Mouse (Mus musculus): ENCODE data around the gene Dnajc1. TPM values are rescaled to one million over a fixed set of nuclear protein-coding genes. Genes with fewer than 3 reads are reported as not detected.
A peak's percentile ranks its signal among the peaks of the same experiment; 100 is the strongest.

Dnajc1 gene
- polyA plus RNA-seq, 1 experiment from 2014 or later: 23.7 TPM

- Histone ChIP-seq H3K27ac (ENCODE audit: low read depth, low read length) (no peak overlapping the region), H3K9ac (ENCODE audit: low read depth, low read length) (no peak overlapping the region), H3K4me1 (replicated peaks; ENCODE audit: control insufficient read depth, insufficient read depth, low read length) (no peaks in the 10 kb centered on the region), H3K36me3 (ENCODE audit: control insufficient read depth, insufficient read depth, low read length) (peaks cover 33% of the 10 kb centered on the region; the same call in 1 of the 2 replicates), H3K4me2 (no peak overlapping the region), H3K9me3 (ENCODE audit: control insufficient read depth, low read length) (no peaks in the 10 kb centered on the region), H3K4me3 (ENCODE audit: low read depth, low read length) (no peak overlapping the region), H3K27me3 (replicated peaks; ENCODE audit: control insufficient read depth, insufficient read depth, low read length) (no peaks in the 10 kb centered on the region)
- 82% methylated on average over 3 of the region's 3 CpGs for WGBS
- no peak for DNase-seq (ENCODE audit: low spot score)
- no peak for ATAC-seq (replicated peaks; ENCODE audit: low FRiP score)
Measured at GRCm38 (mm10) chr2:18217867-18218266, 174.8 kb downstream of the Dnajc1 start.

DNA sequence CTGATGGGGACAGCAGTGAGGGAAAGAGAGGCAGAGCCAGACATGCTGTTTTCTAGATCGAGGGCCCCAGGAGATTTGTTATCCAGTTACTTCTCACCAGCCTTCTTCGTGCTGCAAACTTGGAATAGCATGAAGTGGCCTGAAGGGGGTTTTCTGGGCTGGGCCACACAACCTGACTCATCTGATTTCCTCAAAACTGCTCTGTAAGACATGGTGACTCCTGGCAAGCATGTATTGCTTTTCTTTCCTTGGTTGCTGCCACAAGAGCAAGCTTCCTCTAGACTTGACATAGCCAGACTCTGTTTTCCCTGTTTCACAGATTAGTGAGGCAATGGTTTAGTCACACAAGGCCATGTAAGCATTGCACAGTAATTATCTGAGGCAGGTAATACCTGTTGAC, 178.6 kb downstream of the Dnajc1 start:
- H3K4me3 ChIP-seq (ENCODE audit: low read depth, low read length): no peak overlapping the region
- no peaks in the 10 kb centered on the region for H3K27me3 ChIP-seq (replicated peaks; ENCODE audit: control insufficient read depth, insufficient read depth, low read length)
- no peak overlapping the region for H3K9ac ChIP-seq (ENCODE audit: low read depth, low read length)
- WGBS: 91% methylated on average over 2 of the region's 2 CpGs
- no peaks in the 10 kb centered on the region for H3K4me1 ChIP-seq (replicated peaks; ENCODE audit: control insufficient read depth, insufficient read depth, low read length)
- no peak for DNase-seq (ENCODE audit: low spot score)
- H3K27ac ChIP-seq (ENCODE audit: low read depth, low read length): no peak overlapping the region
- H3K9me3 ChIP-seq (ENCODE audit: control insufficient read depth, low read length): no peaks in the 10 kb centered on the region
- ATAC-seq (replicated peaks; ENCODE audit: low FRiP score): no peak
- no peak overlapping the region for H3K4me2 ChIP-seq
- H3K36me3 ChIP-seq (ENCODE audit: control insufficient read depth, insufficient read depth, low read length): peaks cover 38% of the 10 kb centered on the region; the same call in 1 of the 2 replicates

GRCm38 (mm10) chr2:18209948-18210347, 182.7 kb downstream of the Dnajc1 start:
- no peak for ATAC-seq (replicated peaks; ENCODE audit: low FRiP score)
- H3K4me2 ChIP-seq: no peak overlapping the region
- H3K27ac ChIP-seq (ENCODE audit: low read depth, low read length): no peak overlapping the region
- WGBS: 84% methylated on average over 4 of the region's 4 CpGs
- no peaks in the 10 kb centered on the region for H3K27me3 ChIP-seq (replicated peaks; ENCODE audit: control insufficient read depth, insufficient read depth, low read length)
- no peaks in the 10 kb centered on the region for H3K9me3 ChIP-seq (ENCODE audit: control insufficient read depth, low read length)
- DNase-seq (ENCODE audit: low spot score): no peak
- H3K36me3 ChIP-seq (ENCODE audit: control insufficient read depth, insufficient read depth, low read length): peaks cover 35% of the 10 kb centered on the region
- no peak overlapping the region for H3K9ac ChIP-seq (ENCODE audit: low read depth, low read length)
- H3K4me1 ChIP-seq (replicated peaks; ENCODE audit: control insufficient read depth, insufficient read depth, low read length): no peaks in the 10 kb centered on the region
- H3K4me3 ChIP-seq (ENCODE audit: low read depth, low read length): no peak overlapping the region

DNA sequence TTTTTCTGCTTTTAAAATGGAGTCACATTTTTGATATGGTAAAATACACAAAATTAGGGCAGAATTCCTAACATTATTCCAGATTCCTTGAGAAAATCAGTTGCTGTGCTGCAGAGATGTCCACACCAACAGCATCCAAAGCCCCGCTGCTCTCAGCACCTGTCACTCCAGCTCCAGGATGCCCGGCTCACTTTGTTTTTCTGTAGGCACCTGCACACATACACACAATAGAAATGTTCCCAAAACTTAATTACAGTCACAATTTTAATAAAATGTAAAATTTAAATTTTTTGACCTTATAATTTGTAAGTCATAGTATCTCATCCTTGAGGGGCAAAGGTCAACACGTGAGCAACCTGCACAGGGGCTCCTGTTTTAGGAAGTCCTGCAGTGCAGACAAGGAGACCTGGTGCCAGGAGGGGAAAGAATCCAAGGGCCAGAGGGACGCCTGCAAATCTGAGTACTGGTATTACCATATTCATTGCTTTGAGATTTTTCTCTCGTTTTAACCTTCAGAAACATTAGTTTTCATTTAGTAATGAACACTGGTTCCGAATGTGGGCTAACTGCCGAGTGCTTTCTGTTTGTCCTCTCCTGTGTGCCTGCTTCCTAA, 183.3 kb downstream of the Dnajc1 start:
- ATAC-seq (replicated peaks; ENCODE audit: low FRiP score): no peak

GRCm38 (mm10) chr2:18208578-18208977, 184.1 kb downstream of the Dnajc1 start:
- no peak for ATAC-seq (replicated peaks; ENCODE audit: low FRiP score)
- peaks cover 23% of the 10 kb centered on the region for H3K36me3 ChIP-seq (ENCODE audit: control insufficient read depth, insufficient read depth, low read length)

More for the DNA sequence above, 183.3 kb downstream of the Dnajc1 start:
- Histone ChIP-seq H3K27ac (ENCODE audit: low read depth, low read length) (no peak overlapping the region), H3K27me3 (replicated peaks; ENCODE audit: control insufficient read depth, insufficient read depth, low read length) (no peaks in the 10 kb centered on the region), H3K4me3 (ENCODE audit: low read depth, low read length) (no peak overlapping the region), H3K4me2 (no peak overlapping the region), H3K36me3 (ENCODE audit: control insufficient read depth, insufficient read depth, low read length) (peaks cover 29% of the 10 kb centered on the region), H3K9ac (ENCODE audit: low read depth, low read length) (no peak overlapping the region), H3K4me1 (replicated peaks; ENCODE audit: control insufficient read depth, insufficient read depth, low read length) (no peaks in the 10 kb centered on the region), H3K9me3 (ENCODE audit: control insufficient read depth, low read length) (no peaks in the 10 kb centered on the region)
- DNase-seq (ENCODE audit: low spot score): no peak
- 92% methylated on average over 7 of the region's 7 CpGs for WGBS

DNA sequence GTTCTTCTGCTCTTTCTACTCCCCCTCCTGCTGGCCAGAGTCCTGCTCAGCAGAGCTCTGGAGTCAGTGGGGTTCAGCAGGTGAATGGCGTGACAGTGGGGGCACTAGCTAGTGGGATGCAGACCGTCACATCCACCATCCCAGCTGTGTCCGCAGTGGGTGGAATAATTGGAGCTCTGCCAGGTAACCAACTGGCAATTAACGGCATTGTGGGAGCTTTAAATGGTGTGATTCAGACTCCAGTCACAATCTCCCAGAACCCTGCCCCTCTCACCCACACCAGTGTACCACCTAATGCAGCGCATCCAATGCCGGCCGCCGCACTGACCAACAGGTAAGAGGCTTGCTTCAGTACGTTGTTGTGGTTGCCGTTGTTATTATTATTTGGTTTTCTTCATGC, 185.8 kb downstream of the Dnajc1 start:
- H3K4me1 ChIP-seq (replicated peaks; ENCODE audit: control insufficient read depth, insufficient read depth, low read length): no peaks in the 10 kb centered on the region
- 96% methylated on average over 10 of the region's 10 CpGs for WGBS
- ATAC-seq (replicated peaks; ENCODE audit: low FRiP score) (no peak), DNase-seq (ENCODE audit: low spot score) (no peak)
- no peak overlapping the region for H3K9ac ChIP-seq (ENCODE audit: low read depth, low read length)
- H3K9me3 ChIP-seq (ENCODE audit: control insufficient read depth, low read length): no peaks in the 10 kb centered on the region
- no peak overlapping the region for H3K4me3 ChIP-seq (ENCODE audit: low read depth, low read length)
- H3K36me3 ChIP-seq (ENCODE audit: control insufficient read depth, insufficient read depth, low read length): peaks cover 32% of the 10 kb centered on the region
- H3K27ac ChIP-seq (ENCODE audit: low read depth, low read length): no peak overlapping the region
- no peaks in the 10 kb centered on the region for H3K27me3 ChIP-seq (replicated peaks; ENCODE audit: control insufficient read depth, insufficient read depth, low read length)
- no peak overlapping the region for H3K4me2 ChIP-seq

More at GRCm38 (mm10) chr2:18208578-18208977, 184.1 kb downstream of the Dnajc1 start:
- Histone ChIP-seq H3K9ac (ENCODE audit: low read depth, low read length) (no peak overlapping the region), H3K9me3 (ENCODE audit: control insufficient read depth, low read length) (no peaks in the 10 kb centered on the region), H3K27ac (ENCODE audit: low read depth, low read length) (no peak overlapping the region), H3K4me1 (replicated peaks; ENCODE audit: control insufficient read depth, insufficient read depth, low read length) (no peaks in the 10 kb centered on the region), H3K4me3 (ENCODE audit: low read depth, low read length) (no peak overlapping the region), H3K4me2 (no peak overlapping the region), H3K27me3 (replicated peaks; ENCODE audit: control insufficient read depth, insufficient read depth, low read length) (no peaks in the 10 kb centered on the region)
- DNase-seq (ENCODE audit: low spot score): no peak
- WGBS: 89% methylated on average over 6 of the region's 6 CpGs

- Histone ChIP-seq H3K9ac (ENCODE audit: low read depth, low read length) (no peak overlapping the region), H3K4me2 (no peak overlapping the region), H3K27me3 (replicated peaks; ENCODE audit: control insufficient read depth, insufficient read depth, low read length) (no peaks in the 10 kb centered on the region), H3K36me3 (ENCODE audit: control insufficient read depth, insufficient read depth, low read length) (peaks cover 29% of the 10 kb centered on the region), H3K4me3 (ENCODE audit: low read depth, low read length) (no peak overlapping the region), H3K9me3 (ENCODE audit: control insufficient read depth, low read length) (no peaks in the 10 kb centered on the region), H3K4me1 (replicated peaks; ENCODE audit: control insufficient read depth, insufficient read depth, low read length) (no peaks in the 10 kb centered on the region), H3K27ac (ENCODE audit: low read depth, low read length) (no peak overlapping the region)
- WGBS: 80% methylated on average over 3 of the region's 3 CpGs
- ATAC-seq (replicated peaks; ENCODE audit: low FRiP score) (peak; percentile 41; the same call in 1 of the 2 replicates), DNase-seq (ENCODE audit: low spot score) (peak; percentile 51)
Measured at GRCm38 (mm10) chr2:18205118-18205517, 187.5 kb downstream of the Dnajc1 start.

GRCm38 (mm10) chr2:18202923-18203322, 189.7 kb downstream of the Dnajc1 start:
- Histone ChIP-seq H3K27ac (ENCODE audit: low read depth, low read length) (no peak overlapping the region), H3K36me3 (ENCODE audit: control insufficient read depth, insufficient read depth, low read length) (peaks cover 21% of the 10 kb centered on the region), H3K9me3 (ENCODE audit: control insufficient read depth, low read length) (no peaks in the 10 kb centered on the region), H3K4me1 (replicated peaks; ENCODE audit: control insufficient read depth, insufficient read depth, low read length) (no peaks in the 10 kb centered on the region), H3K4me3 (ENCODE audit: low read depth, low read length) (no peak overlapping the region), H3K27me3 (replicated peaks; ENCODE audit: control insufficient read depth, insufficient read depth, low read length) (no peaks in the 10 kb centered on the region), H3K4me2 (no peak overlapping the region), H3K9ac (ENCODE audit: low read depth, low read length) (no peak overlapping the region)
- DNase-seq (ENCODE audit: low spot score) (no peak), ATAC-seq (replicated peaks; ENCODE audit: low FRiP score) (no peak)
- 93% methylated on average over 4 of the region's 4 CpGs for WGBS

GRCm38 (mm10) chr2:18201820-18202462, 190.7 kb downstream of the Dnajc1 start:
- Histone ChIP-seq H3K4me1 (replicated peaks; ENCODE audit: control insufficient read depth, insufficient read depth, low read length) (no peaks in the 10 kb centered on the region), H3K27ac (ENCODE audit: low read depth, low read length) (no peak overlapping the region), H3K9me3 (ENCODE audit: control insufficient read depth, low read length) (no peaks in the 10 kb centered on the region), H3K4me2 (no peak overlapping the region), H3K27me3 (replicated peaks; ENCODE audit: control insufficient read depth, insufficient read depth, low read length) (no peaks in the 10 kb centered on the region), H3K36me3 (ENCODE audit: control insufficient read depth, insufficient read depth, low read length) (peaks cover 23% of the 10 kb centered on the region), H3K4me3 (ENCODE audit: low read depth, low read length) (no peak overlapping the region), H3K9ac (ENCODE audit: low read depth, low read length) (no peak overlapping the region)
- 93% methylated on average over 1 of the region's 1 CpGs for WGBS
- ATAC-seq (replicated peaks; ENCODE audit: low FRiP score): no peak
- no peak for DNase-seq (ENCODE audit: low spot score)
